Mouse (Mus musculus) embryonic facial prominence, embryonic 15.5 days (tissue): ENCODE measurements around the gene Ppp2r5e. TPM values are rescaled to one million over a fixed set of nuclear protein-coding genes. Genes with fewer than 3 reads are reported as not detected.
"Not testable (repeated sequence)": the region's sequence is repeated elsewhere in the genome, so short reads cannot be mapped to it uniquely, and the experiment has no call there.

Experiments
- ATAC-seq: fragments of 200-750 bp; cut with Nextera tagmentation; 2 replicates; pipeline ENCODE4 v1.8.0; 2017; ENCODE audit warnings: low read depth, moderate TSS enrichment; ENCODE audit not compliant: insufficient number of reproducible peaks, low FRiP score, low TSS enrichment
- H3K27ac ChIP-seq: fragments of 300-500 bp; sonication (generic); replicated peaks from 2 replicates; pipeline ENCODE4 v1.5.1; 2015; ENCODE audit warnings: mild to moderate bottlenecking, inconsistent platforms
- H3K27me3 ChIP-seq: fragments of 300-500 bp; sonication (generic); 2 replicates; pipeline ENCODE4 v1.6.1; 2015; ENCODE audit warnings: inconsistent platforms
- H3K36me3 ChIP-seq: fragments of 300-500 bp; sonication (generic); 2 replicates; pipeline ENCODE4 v1.6.1; 2015; ENCODE audit warnings: mild to moderate bottlenecking, inconsistent platforms
- H3K4me1 ChIP-seq: fragments of 300-500 bp; sonication (generic); 2 replicates; pipeline ENCODE4 v1.6.1; 2015; ENCODE audit warnings: inconsistent platforms
- H3K4me2 ChIP-seq: fragments of 300-500 bp; sonication (generic); replicated peaks from 2 replicates; pipeline ENCODE4 v1.6.1; 2015; ENCODE audit warnings: mild to moderate bottlenecking, inconsistent platforms
- H3K4me3 ChIP-seq: fragments of 300-500 bp; sonication (generic); replicated peaks from 2 replicates; pipeline ENCODE4 v1.5.1; 2015; ENCODE audit warnings: mild to moderate bottlenecking, inconsistent platforms
- H3K9ac ChIP-seq: fragments of 300-500 bp; sonication (generic); 2 replicates; pipeline ENCODE4 v1.6.1; 2015; ENCODE audit warnings: inconsistent platforms
- H3K9me3 ChIP-seq: fragments of 300-500 bp; sonication (generic); replicated peaks from 2 replicates; pipeline ENCODE4 v1.6.1; 2016; ENCODE audit warnings: inconsistent platforms
- WGBS: fragments of 180-500 bp; shearing (Covaris S2); methylation state at CpG from one replicate; pipeline ENCODE4 v1.1.7; 2015; 5-methylcytosine and 5-hydroxymethylcytosine counted together
- polyA plus RNA-seq: library from polyadenylated mRNA; unstranded; fragments of >200 nt; fragmentation: Nextera tagmentation; extraction: Ambion mirVana; gene quantifications from 2 replicates; pipeline ENCODE4 v1.2.1, GENCODE M21; 2015

Ppp2r5e gene
- polyA plus RNA-seq, 1 experiment from 2014 or later, result 12.4 TPM

DNA sequence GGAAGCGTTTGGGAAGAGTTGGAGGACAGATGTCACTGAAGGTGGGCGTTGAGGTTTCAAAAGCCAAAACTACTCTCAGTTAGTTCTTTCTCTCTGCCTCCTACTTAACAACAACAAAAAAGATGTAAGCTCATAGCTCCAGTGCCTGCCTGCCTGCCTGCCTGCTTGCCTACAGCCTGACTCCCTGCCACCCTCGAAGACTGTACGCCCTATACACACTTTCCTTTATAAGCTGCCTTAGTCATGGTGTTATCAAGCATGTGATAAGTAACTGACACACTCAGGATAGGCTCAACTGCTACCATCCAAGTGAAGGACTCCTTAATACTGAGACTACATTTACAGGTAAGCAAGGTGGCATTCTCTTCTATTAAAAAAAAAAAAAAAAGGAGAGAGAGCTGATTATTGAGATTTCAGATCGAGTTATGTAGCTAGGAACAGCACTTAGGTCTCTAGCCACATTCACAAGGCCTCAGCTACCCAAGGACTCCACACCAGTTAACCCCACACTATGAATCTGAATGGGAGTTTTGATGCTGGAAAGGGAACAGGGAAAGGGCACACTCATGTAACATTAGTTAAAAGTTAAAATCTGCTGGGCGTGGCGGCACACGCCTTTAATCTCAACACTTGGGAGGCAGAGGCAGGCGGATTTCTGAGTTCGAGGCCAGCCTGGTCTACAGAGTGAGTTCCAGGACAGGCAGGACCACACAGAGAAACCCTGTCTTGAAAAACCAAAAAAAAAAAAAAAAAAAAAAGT, 76.7 kb downstream of the Ppp2r5e start:
- H3K36me3 ChIP-seq, result no peaks in the 10 kb centered on the region
- H3K4me2 ChIP-seq, result no peak overlapping the region
- no peak overlapping the region for H3K9ac ChIP-seq
- H3K9me3 ChIP-seq, result no peaks in the 10 kb centered on the region
- no peak overlapping the region for H3K27ac ChIP-seq
- H3K4me1 ChIP-seq, result peaks cover 7% of the 10 kb centered on the region; the same call in 1 of the 2 replicates
- no peak overlapping the region for H3K4me3 ChIP-seq
- ATAC-seq, result no peak
- no peaks in the 10 kb centered on the region for H3K27me3 ChIP-seq
- WGBS, result 90% methylated on average over 10 of the region's 10 CpGs

DNA sequence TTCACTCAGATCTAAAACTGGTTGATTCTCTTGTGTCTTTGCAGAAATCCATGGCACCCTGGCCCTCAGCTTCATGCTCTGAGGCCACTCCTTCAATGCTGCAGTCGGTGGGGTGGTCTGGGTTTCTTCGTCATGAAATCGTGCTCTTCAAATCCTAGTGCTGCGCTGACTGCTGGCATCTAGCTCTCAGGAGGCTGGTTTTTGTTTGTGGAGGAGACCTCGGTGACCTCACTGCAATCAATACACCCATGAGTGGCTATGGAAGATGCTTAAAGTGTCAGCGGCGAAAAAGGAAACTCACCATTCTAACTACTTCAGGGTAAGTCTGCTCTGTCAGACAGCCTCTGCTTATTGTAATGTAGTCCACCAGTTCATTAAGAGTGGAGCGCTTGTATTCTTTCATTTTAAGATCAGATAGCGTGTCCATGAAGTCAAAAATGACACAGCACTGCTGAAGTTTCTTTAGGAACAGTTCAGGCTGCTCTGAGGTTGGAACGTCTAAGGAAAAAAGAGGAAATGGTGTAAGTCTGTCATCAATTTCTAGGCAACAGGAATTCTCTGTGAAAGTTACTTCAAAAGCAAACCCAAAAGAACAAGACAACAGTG, 80.6 kb downstream of the Ppp2r5e start:
- WGBS, result 59% methylated on average over 10 of the region's 10 CpGs

DNA sequence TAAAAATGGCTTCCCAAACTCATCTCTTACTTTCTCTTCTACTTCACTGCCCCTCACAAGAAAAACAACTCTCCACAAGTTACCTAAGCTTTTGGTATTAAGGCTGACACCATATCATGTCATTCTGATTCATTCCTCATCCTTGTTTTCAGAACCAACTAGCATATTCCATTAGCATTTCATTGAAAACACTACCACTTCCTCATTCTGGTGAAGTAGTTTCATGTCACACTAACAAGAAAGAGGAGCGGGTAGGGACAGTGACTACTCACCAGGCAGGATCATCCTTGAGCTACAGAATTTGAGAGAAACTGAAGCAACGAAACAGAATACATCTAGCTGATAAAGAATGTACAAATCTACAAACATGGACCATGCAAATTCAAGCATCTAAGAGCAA, 84.5 kb downstream of the Ppp2r5e start:
- Histone ChIP-seq H3K36me3 (0 out of 2 replicates have a peak, but pooled peaks cover 4% of the 10 kb centered on the region), H3K4me2 (no peak overlapping the region), H3K9me3 (no peaks in the 10 kb centered on the region), H3K4me1 (no peaks in the 10 kb centered on the region), H3K27me3 (no peaks in the 10 kb centered on the region), H3K4me3 (no peak overlapping the region), H3K9ac (no peak overlapping the region), H3K27ac (no peak overlapping the region)
- ATAC-seq, result no peak
- WGBS, result 91% methylated on average over 2 of the region's 2 CpGs

More for the DNA sequence above, 80.6 kb downstream of the Ppp2r5e start:
- H3K9ac ChIP-seq, result no peak overlapping the region
- H3K36me3 ChIP-seq, result no peaks in the 10 kb centered on the region
- H3K4me2 ChIP-seq, result no peak overlapping the region
- no peaks in the 10 kb centered on the region for H3K27me3 ChIP-seq
- H3K9me3 ChIP-seq, result no peaks in the 10 kb centered on the region
- 0 out of 2 replicates have a peak, but pooled peaks cover 2% of the 10 kb centered on the region for H3K4me1 ChIP-seq
- H3K4me3 ChIP-seq, result no peak overlapping the region
- no peak overlapping the region; the same call in 1 of the 2 replicates for H3K27ac ChIP-seq
- ATAC-seq, result no peak

DNA sequence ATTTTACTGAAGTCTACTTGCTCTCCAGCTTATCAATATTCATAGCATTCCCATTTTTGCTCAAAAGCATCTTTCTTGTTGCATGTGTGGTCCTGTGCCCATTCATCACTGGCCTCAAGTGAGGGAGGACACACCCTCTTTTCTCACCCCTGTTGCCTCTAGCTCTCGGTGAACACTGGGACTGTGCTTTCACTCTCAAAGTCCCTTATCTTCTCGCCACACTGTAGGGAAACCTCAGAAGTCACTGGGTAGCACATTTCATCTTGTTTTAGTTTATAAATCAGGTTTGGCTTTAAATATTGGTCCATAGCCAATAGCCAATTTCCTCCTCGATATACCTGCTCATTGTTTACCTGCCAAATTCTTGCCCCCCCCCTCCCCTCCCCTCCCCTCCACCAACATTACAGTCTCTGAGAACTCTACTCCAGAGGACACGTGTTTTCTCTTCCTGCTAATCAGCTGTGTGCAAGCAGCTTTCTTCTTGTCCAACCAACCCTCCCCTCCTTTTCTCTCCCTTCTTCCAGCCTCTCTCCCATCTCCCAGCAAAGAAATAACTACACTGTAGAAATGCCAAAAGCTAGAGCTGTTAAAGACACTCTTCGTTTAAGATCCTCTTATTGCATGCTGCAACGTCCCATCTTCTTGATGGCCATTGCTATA, 90.9 kb downstream of the Ppp2r5e start:
- Histone ChIP-seq H3K36me3 (0 out of 2 replicates have a peak, but pooled peaks cover 4% of the 10 kb centered on the region), H3K9ac (no peak overlapping the region), H3K4me3 (no peak overlapping the region), H3K27me3 (no peaks in the 10 kb centered on the region), H3K4me2 (no peak overlapping the region), H3K9me3 (no peaks in the 10 kb centered on the region), H3K4me1 (0 out of 2 replicates have a peak, but pooled peaks cover 3% of the 10 kb centered on the region), H3K27ac (no peak overlapping the region)
- ATAC-seq, result no peak
- 68% methylated on average over 6 of the region's 6 CpGs for WGBS

DNA sequence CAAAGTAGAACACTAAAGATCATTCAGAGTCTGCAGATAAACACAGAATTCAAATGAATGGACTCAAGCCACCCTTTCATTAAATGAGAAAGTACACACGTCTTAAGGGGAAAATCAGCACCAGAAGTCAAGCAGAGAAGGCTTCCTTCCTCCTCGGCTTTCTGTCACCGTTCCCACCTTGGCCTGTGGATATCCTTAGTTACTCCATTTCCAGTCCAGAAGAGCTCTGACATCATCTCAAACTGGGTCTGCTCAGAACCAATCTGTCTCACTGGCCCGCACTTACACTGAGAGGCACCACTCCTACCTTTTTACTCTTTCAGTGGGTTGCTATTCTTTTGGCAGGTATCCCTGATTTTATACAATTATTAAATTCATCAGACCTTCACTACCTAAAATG, 93.4 kb downstream of the Ppp2r5e start:
- no peaks in the 10 kb centered on the region for H3K9me3 ChIP-seq
- H3K9ac ChIP-seq, result no peak overlapping the region
- no peak overlapping the region for H3K27ac ChIP-seq
- no peak for ATAC-seq
- 0 out of 2 replicates have a peak, but pooled peaks cover 3% of the 10 kb centered on the region for H3K4me1 ChIP-seq
- 84% methylated on average over 4 of the region's 4 CpGs for WGBS
- H3K4me3 ChIP-seq, result no peak overlapping the region
- no peak overlapping the region for H3K4me2 ChIP-seq
- H3K36me3 ChIP-seq, result 0 out of 2 replicates have a peak, but pooled peaks cover 4% of the 10 kb centered on the region
- H3K27me3 ChIP-seq, result no peaks in the 10 kb centered on the region

DNA sequence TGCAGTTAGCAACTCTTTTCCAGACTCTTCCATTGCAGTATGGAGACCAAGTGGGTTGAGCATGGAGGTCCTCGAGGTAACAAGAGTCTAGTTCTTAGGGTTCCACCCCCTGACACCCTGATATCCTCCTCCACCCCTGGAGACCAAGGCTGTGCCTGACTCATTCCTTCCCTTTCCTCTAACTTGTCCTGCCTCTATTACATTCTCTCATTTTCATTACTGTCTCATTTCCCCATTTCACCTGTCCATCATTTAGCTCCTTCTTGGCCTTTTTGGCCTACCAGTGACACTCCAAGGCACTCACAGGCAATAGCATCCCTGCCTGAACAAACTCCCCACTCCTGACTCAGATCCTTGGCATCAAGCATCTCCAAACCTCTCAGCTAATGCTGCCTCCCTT, 98.3 kb downstream of the Ppp2r5e start:
- H3K9ac ChIP-seq, result no peak overlapping the region
- ATAC-seq, result no peak
- WGBS, result 80% methylated on average over 1 of the region's 1 CpGs

DNA sequence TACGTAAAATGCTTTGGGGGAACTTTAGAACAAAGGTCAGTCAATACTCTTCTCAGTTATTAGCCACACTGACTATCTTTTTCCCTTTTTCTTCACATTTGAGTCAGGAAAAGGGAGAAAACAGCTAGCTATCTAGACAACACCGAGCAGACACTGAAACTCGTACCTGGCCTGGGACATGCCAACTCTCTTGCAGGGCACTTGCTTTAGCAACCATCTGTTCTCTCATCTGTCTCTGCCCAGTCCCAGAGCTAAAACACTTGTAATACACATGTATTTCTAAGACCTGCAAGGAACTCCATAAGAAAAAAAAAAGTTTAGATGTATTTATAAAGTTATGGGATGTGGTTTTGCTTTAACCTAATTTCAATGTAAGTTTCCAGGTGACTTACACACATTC, 100.4 kb downstream of the Ppp2r5e start:
- H3K4me3 ChIP-seq, result no peak overlapping the region
- 93% methylated on average over 3 of the region's 3 CpGs for WGBS
- H3K4me2 ChIP-seq, result no peak overlapping the region
- no peaks in the 10 kb centered on the region for H3K27me3 ChIP-seq
- peaks cover 5% of the 10 kb centered on the region; the same call in 1 of the 2 replicates for H3K36me3 ChIP-seq
- H3K9ac ChIP-seq, result no peak overlapping the region
- ATAC-seq, result no peak
- H3K27ac ChIP-seq, result no peak overlapping the region
- no peaks in the 10 kb centered on the region for H3K4me1 ChIP-seq
- H3K9me3 ChIP-seq, result no peaks in the 10 kb centered on the region

More for the DNA sequence above, 98.3 kb downstream of the Ppp2r5e start:
- Histone ChIP-seq H3K27ac (no peak overlapping the region), H3K4me3 (no peak overlapping the region), H3K27me3 (no peaks in the 10 kb centered on the region), H3K36me3 (peaks cover 5% of the 10 kb centered on the region; the same call in 1 of the 2 replicates), H3K9me3 (no peaks in the 10 kb centered on the region), H3K4me1 (no peaks in the 10 kb centered on the region), H3K4me2 (no peak overlapping the region)

DNA sequence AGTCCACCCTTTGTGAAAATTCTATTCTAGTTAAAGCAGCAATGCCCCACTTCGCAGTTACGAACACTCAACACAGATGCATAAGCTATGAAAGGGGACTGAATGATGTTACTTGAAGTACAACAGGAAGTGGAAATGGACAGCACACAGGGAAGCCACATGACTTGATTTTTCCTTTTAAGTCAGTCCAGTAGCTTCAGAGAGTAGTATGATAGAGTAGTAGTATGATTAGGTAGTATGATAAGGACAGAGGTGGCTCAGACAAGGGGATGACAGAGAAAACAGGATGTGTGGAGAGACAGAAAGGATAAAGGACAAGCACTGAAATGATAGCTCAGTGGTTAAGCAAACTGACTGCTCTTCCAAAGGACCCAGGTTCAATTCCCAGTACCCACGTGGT, 101.4 kb downstream of the Ppp2r5e start:
- Histone ChIP-seq H3K4me3 (no peak overlapping the region), H3K9me3 (no peaks in the 10 kb centered on the region)
- WGBS, result 84% methylated on average over 3 of the region's 3 CpGs

DNA sequence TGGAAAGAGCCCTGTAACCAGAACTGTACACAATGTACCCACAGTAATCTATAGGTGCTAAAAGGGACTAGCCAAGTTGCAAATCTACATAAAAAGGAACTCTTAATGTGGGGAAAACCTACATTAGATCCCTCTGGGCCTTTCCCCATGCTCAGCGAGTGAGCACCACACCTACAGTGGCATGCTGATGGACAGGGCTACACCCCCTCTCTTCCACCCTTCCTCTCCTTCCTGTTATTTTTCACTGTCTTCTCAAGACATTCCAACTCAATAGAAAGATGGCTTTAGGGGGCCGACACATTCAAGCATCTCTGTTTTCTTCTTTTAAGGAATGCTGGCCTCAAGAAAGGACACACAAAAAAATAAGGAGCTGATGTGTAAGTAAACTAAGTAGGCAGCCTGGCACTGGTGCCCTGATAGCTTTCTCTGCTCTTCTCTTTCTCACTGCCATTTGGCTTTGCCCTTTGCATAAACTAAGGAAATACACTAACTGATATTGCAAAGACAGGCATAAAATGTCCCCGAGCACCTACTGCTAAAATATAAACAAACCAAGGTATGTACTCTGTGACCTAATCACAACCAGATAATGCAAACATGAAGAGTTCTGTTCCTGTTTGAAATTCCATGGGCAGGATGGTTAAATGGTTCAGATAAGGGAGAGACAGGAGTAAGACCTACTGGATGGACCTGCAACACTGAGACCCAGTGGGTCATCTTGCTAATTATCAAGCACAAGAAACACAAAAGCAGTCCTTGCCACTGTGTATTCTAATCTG, 103.3 kb downstream of the Ppp2r5e start:
- H3K36me3 ChIP-seq, result peaks cover 11% of the 10 kb centered on the region; the same call in 1 of the 2 replicates
- H3K4me3 ChIP-seq, result no peak overlapping the region
- no peak overlapping the region for H3K9ac ChIP-seq
- no peaks in the 10 kb centered on the region for H3K4me1 ChIP-seq
- no peaks in the 10 kb centered on the region for H3K9me3 ChIP-seq
- no peak overlapping the region for H3K27ac ChIP-seq
- H3K4me2 ChIP-seq, result no peak overlapping the region
- ATAC-seq, result no peak
- H3K27me3 ChIP-seq, result no peaks in the 10 kb centered on the region
- 66% methylated on average over 3 of the region's 3 CpGs for WGBS

More for the DNA sequence above, 101.4 kb downstream of the Ppp2r5e start:
- Histone ChIP-seq H3K27me3 (no peaks in the 10 kb centered on the region), H3K36me3 (peaks cover 11% of the 10 kb centered on the region; the same call in 1 of the 2 replicates), H3K27ac (no peak overlapping the region), H3K4me1 (no peaks in the 10 kb centered on the region), H3K9ac (no peak overlapping the region), H3K4me2 (no peak overlapping the region)
- ATAC-seq, result no peak

DNA sequence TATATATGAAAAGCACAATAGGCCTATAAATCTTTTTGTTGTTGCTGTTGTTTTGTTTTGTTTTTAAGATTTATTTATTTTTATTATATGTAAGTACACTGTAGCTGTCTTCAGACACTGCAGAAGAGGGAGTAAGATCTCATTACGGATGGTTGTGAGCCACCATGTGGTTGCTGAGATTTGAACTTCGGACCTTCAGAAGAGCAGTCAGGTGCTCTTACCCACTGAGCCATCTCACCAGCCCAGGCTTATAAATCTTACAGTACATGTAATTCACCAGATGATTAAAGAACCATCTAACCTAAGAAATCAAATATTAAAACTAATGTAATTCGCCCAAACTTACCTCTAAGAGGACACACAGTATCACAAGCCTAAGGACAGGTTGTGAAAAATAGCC, 103.9 kb downstream of the Ppp2r5e start:
- ATAC-seq, H3K27me3 ChIP-seq, H3K9me3 ChIP-seq, H3K4me2 ChIP-seq, H3K4me3 ChIP-seq, H3K9ac ChIP-seq, H3K27ac ChIP-seq, H3K4me1 ChIP-seq: not testable (repeated sequence)
- 96% methylated on average over 3 of the region's 3 CpGs for WGBS
- H3K36me3 ChIP-seq, result peaks cover 11% of the 10 kb centered on the region; the same call in 1 of the 2 replicates
